Mouse (Mus musculus) cortical plate, adult 2 months (tissue): Measurements from ENCODE around the gene Pinlyp. TPM values are rescaled to one million over a fixed set of nuclear protein-coding genes. Genes with fewer than 3 reads are reported as not detected.
A peak's percentile ranks its signal among the peaks of the same experiment; 100 is the strongest.
"Not testable (repeated sequence)": the region's sequence is repeated elsewhere in the genome, so short reads cannot be mapped to it uniquely, and the experiment has no call there.

Experiments used
- H3K27ac ChIP-seq: fragments of 200-500 bp; 2 replicates; pipeline ENCODE4 v1.5.1; 2012; ENCODE audit warnings: low read length, control low read depth, inconsistent platforms; ENCODE audit not compliant: insufficient read depth
- H3K4me1 ChIP-seq: fragments of 200-500 bp; 2 replicates; pipeline ENCODE4 v1.6.1; 2011; ENCODE audit warnings: low read length; ENCODE audit not compliant: control insufficient read depth, insufficient read depth
- H3K4me3 ChIP-seq: fragments of 200-500 bp; 2 replicates; pipeline ENCODE4 v1.5.1; 2011; ENCODE audit warnings: mild to moderate bottlenecking, low read length, control low read depth; ENCODE audit not compliant: insufficient read depth
- CTCF ChIP-seq: fragments of 200-500 bp; IDR thresholded peaks from 2 replicates; pipeline ENCODE4 v1.5.1; 2011; ENCODE audit warnings: mild to moderate bottlenecking, control low read depth, low read length; ENCODE audit not compliant: insufficient read depth; ENCODE audit errors: extremely low read depth
- POLR2A ChIP-seq: fragments of 200-500 bp; IDR thresholded peaks from 2 replicates; pipeline ENCODE4 v1.6.1; 2011; ENCODE audit warnings: mild to moderate bottlenecking, low read length, control low read depth; ENCODE audit not compliant: insufficient read depth; ENCODE audit errors: extremely low read depth
- polyA plus RNA-seq: library from polyadenylated mRNA; depleted of rRNA; stranded (reverse); fragments of >200 nt; gene quantifications from 2 replicates; pipeline ENCODE4 v1.2.3, GENCODE M21; 2012

Pinlyp gene
- polyA plus RNA-seq, 1 experiment: 0.33 TPM

GRCm38 (mm10) chr7:24528861-24529260 is 17.1 kb downstream of the Pinlyp start:
- no peak overlapping the region for H3K27ac ChIP-seq
- no peak overlapping the region for H3K4me3 ChIP-seq
- no peaks in the 10 kb centered on the region; the same call in 1 of the 2 replicates for H3K4me1 ChIP-seq
- no peak for TF ChIP-seq CTCF
- TF ChIP-seq POLR2A: no peak

DNA sequence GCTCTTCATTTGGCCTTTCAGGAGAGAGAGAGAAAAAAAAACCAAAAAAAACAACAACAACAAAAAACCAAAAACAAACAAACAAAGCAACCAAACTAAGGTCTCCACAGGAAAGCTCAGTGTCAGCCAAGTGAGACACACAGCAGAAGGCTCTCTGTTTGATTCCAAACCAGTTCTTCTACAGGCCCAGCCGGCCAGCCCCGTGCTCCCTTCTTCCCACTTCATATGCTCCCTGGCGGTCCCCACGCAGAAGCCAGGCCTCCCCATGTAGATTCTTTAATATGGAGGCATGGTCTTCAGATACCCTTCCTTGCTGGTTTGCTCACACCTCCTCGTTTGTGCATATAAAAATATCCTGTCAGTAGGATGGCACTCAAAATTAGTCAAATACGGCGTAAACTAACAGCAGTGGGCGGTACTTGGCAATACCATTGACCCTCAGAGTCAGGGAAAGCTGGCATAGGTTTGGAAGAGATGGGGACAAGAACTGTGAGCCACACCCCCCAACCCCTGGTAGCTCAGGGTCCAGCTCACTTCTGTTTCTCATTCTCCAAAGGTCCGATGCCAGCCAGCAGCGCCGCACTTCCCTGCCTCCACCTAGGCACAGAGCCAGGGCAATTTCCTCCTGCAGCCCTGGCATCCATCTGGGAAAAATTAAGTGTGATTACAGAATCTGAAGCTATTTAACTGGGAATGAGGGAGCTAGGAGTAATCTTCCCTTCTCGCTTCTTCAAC is 20.1 kb downstream of the Pinlyp start:
- no peaks in the 10 kb centered on the region for H3K4me1 ChIP-seq
- H3K4me3 ChIP-seq: no peak overlapping the region
- H3K27ac ChIP-seq: no peak overlapping the region
- TF ChIP-seq POLR2A (no peak), CTCF (no peak)

DNA sequence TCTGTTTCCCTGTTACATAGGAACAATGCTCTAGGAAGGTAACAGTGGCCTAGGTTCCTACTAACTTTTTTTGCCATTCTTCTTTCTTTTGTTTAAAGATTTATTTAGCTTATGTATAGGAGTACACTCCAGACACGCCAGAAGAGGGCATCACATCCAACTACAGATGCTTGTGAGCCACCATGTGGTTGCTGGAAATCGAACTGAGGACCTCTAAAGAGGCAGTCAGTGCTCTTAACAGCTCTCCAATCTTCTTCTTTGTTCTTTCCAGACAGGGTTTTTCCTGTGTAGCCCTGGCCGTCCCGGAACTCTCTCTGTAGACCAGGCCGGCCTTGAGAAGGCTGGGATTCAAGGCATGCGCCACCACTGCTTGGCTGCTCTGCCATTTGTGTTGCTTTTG is 20.9 kb downstream of the Pinlyp start:
- TF ChIP-seq POLR2A (no peak), CTCF (no peak)
- H3K27ac ChIP-seq: no peak overlapping the region
- no peaks in the 10 kb centered on the region for H3K4me1 ChIP-seq
- no peak overlapping the region for H3K4me3 ChIP-seq

- Histone ChIP-seq H3K4me1 (no peaks in the 10 kb centered on the region), H3K27ac (no peak overlapping the region), H3K4me3 (no peak overlapping the region)
- no peak for TF ChIP-seq CTCF
- no peak for TF ChIP-seq POLR2A
Observed at GRCm38 (mm10) chr7:24523723-24524122, 22.2 kb downstream of the Pinlyp start.

DNA sequence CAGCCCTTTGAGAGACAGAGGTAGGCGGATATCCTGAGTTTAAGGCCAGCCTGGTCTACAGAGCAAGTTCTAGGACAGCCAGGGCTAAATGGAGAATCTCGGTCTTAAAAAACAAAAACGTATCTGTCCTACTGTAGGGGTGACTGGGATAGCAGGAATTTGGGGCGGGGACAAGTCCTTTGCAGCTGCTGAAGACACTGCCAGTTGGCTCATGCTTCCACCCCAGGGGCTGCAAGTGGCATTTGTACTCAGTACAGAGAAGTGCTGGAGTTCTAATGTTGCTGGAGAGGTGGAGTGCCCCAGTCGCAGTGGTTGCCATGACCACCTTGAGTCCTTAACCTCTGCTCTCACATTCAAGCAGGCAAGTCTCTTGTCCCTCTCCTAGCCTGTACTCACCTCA is 23.1 kb downstream of the Pinlyp start:
- no peaks in the 10 kb centered on the region; the same call in 1 of the 2 replicates for H3K4me1 ChIP-seq
- H3K27ac ChIP-seq: no peak overlapping the region
- no peak for TF ChIP-seq CTCF
- no peak for TF ChIP-seq POLR2A
- no peak overlapping the region for H3K4me3 ChIP-seq

GRCm38 (mm10) chr7:24520054-24520453 is 25.9 kb downstream of the Pinlyp start:
- H3K27ac ChIP-seq, H3K4me3 ChIP-seq, H3K4me1 ChIP-seq: not testable (repeated sequence)

- Histone ChIP-seq H3K4me3 (no peak overlapping the region), H3K27ac (no peak overlapping the region), H3K4me1 (no peaks in the 10 kb centered on the region; the same call in 1 of the 2 replicates)
- TF ChIP-seq CTCF (no peak), POLR2A (no peak)
Observed at GRCm38 (mm10) chr7:24519130-24519529, 26.8 kb downstream of the Pinlyp start.

DNA sequence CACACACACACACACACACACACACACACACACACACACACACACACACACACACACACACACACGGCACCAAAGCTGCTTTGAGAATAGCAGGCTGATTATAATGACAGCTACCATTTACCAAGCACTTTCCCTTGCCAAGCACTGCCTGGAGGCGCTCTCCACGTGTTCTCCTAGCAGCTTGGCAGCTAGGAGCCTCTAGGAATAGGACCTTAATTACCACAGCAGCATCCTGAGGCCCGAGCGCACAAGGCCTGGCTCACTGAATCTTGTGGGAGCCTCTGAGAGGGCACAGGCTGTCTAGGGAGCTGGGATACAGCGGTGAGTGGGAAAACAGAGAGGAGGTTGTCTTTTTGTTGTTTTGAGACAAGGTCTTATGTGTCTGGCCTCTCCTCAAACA is 28.3 kb downstream of the Pinlyp start:
- Histone ChIP-seq H3K27ac (peak overlapping the region; percentile 41; the same call in 1 of the 2 replicates), H3K4me1 (no peaks in the 10 kb centered on the region; the same call in 1 of the 2 replicates), H3K4me3 (no peak overlapping the region)
- no peak for TF ChIP-seq CTCF
- TF ChIP-seq POLR2A: peak; percentile 52; the same call in 1 of the 2 replicates

DNA sequence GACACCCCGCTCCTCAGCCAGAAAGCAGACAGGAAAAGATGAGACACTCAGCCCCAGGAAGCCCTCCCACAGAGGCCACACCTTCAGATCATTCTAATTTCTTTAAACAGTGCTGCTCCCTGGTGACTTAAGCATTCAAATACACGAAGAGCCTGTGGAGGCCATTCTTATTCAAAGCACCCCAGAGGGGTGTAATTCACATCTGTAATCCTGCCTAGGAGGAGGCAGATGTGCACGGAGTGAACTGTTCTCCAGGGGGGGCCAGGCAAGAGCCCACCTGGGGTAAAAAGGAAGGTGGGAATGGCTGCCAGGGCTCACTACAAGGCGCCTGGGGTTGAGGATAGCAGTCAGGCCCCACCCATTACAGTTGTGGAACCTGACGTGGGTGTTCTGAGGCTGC is 28.8 kb downstream of the Pinlyp start:
- TF ChIP-seq CTCF (no peak), POLR2A (no peak)
- H3K27ac ChIP-seq: peak overlapping the region; percentile 56; the same call in 1 of the 2 replicates
- no peak overlapping the region for H3K4me3 ChIP-seq
- no peaks in the 10 kb centered on the region; the same call in 1 of the 2 replicates for H3K4me1 ChIP-seq

DNA sequence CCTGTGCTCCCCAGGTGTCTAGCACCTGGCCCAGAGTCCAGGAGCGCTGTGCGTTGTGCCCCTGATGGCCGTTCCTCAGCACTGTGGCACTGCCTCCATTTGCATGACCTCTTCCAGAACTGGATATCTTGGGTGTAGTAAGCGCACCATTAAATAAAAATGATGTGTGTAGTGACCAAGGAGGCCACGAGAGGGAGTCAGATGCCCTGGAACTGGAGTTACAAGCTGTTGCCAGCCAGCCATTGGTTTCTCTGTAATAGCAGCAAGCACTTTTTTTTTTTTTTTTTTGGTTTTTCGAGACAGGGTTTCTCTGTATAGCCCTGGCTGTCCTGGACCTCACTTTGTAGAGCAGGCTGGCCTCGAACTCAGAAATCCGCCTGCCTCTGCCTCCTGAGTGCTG is 29.6 kb downstream of the Pinlyp start:
- not testable (repeated sequence) for H3K4me1 ChIP-seq, H3K27ac ChIP-seq, H3K4me3 ChIP-seq
- peak; percentile 39; the same call in 1 of the 2 replicates for TF ChIP-seq CTCF

- peaks cover 1% of the 10 kb centered on the region; the same call in 1 of the 2 replicates for H3K4me1 ChIP-seq
- H3K27ac ChIP-seq: no peak within 1 kb of the TSS
- TF ChIP-seq POLR2A (no peak), CTCF (no peak)
- H3K4me3 ChIP-seq: no peak within 1 kb of the TSS
Observed at GRCm38 (mm10) chr7:24512355-24512754, 33.6 kb downstream of the Pinlyp start, which contains the start of gene AC161166.1. AC161166.1 (minus strand) TSS chr7:24512455.
